Mouse (Mus musculus): ENCODE measurements around the gene Ccdc120.

GRCm38 (mm10) chrX:7769302-7770017 lies 18.8 kb upstream of the Ccdc120 start:
- TF ChIP-seq CTCF (IDR thresholded peaks at IDR 0.05; ENCODE audit: low read depth, low read length) (no peak), POLR2A (IDR thresholded peaks at IDR 0.05; ENCODE audit: insufficient read depth, low read length) (no peak), EP300 (IDR thresholded peaks at IDR 0.05; ENCODE audit: insufficient read depth, low read depth, low read length) (no peak)

Measured in ES-Bruce4 (cell line).